Mouse (Mus musculus): ENCODE results near the gene Gsdme. TPM values are rescaled to one million over a fixed set of nuclear protein-coding genes. Genes with fewer than 3 reads are reported as not detected.
A peak's percentile ranks its signal among the peaks of the same experiment; 100 is the strongest.

The Gsdme gene
- total and polyA plus RNA-seq, 2 experiments from 2014 or later, result 29.4 TPM; not detected in 1

DNA sequence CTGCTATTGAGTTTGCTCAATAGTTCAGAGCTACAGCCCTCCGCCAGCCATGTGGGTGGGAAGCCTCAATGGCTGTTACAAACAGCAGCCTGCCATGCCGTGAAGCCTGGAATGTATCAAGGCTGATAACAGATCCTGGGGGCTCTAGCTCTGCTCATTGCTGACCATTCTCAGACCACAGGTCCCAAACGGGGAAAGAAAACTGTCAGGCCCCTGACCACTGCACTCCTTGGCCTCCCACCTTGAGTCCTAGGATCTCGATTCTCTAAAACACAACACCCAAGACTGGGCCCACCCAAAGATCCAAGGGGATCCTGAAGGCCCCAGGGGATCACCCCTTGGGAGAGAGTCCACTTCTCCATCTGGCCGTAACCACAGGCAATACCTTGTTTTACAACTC lies 41.3 kb downstream of the Gsdme start:
- Histone ChIP-seq H3K27me3 (ENCODE audit: control insufficient read depth, insufficient read depth, low read length) (no peaks in the 10 kb centered on the region), H3K27ac (ENCODE audit: low read depth) (no peak overlapping the region), H3K4me3 (ENCODE audit: low read depth, low read length) (no peak overlapping the region), H3K4me1 (ENCODE audit: control insufficient read depth, insufficient read depth) (no peaks in the 10 kb centered on the region), H3K36me3 (replicated peaks; ENCODE audit: control insufficient read depth, insufficient read depth, low read length) (no peaks in the 10 kb centered on the region), H3K4me2 (ENCODE audit: low read depth, low read length) (no peak overlapping the region), H3K9me3 (replicated peaks; ENCODE audit: control insufficient read depth, low read length) (no peaks in the 10 kb centered on the region), H3K9ac (replicated peaks; ENCODE audit: low read depth, low read length) (no peak overlapping the region)
- no peak for TF ChIP-seq CTCF (IDR thresholded peaks at IDR 0.05; ENCODE audit: low read depth)
- WGBS, result 59% methylated on average over 5 of the region's 5 CpGs
- DNase-seq (ENCODE audit: low spot score) (no peak), ATAC-seq (ENCODE audit: insufficient read depth, low read depth) (no peak)

DNA sequence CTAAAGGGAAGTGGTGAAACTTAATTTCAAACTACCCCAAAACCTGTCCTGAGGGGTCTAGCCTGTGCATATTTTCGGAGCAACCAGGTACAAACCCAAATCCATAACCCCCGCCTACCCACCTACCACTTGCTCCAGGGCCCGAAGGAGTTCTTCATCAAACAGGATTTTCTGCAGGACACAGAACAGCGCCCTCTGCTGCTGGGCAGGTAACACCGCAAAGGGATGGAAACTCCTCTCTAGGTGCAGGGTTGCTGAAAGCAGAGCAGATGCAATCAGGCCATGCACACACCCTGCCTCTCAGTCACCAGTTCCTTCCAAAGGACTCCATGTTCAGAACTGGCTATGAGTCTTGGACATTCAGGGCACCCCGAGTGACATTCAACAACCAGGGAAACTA lies 42.8 kb downstream of the Gsdme start:
- WGBS, result 41% methylated on average over 6 of the region's 6 CpGs

GRCm38 (mm10) chr6:50219066-50219465 lies 44.6 kb downstream of the Gsdme start:
- TF ChIP-seq CTCF (IDR thresholded peaks at IDR 0.05; ENCODE audit: low read depth), result no peak
- no peak for TF ChIP-seq EP300 (IDR thresholded peaks at IDR 0.05; ENCODE audit: low read depth)
- no peaks in the 10 kb centered on the region for H3K9me3 ChIP-seq (replicated peaks; ENCODE audit: control insufficient read depth, low read length)
- 80% methylated on average over 6 of the region's 6 CpGs for WGBS

More for the DNA sequence above, 42.8 kb downstream of the Gsdme start:
- Histone ChIP-seq H3K27me3 (ENCODE audit: control insufficient read depth, insufficient read depth, low read length) (no peaks in the 10 kb centered on the region), H3K4me1 (ENCODE audit: control insufficient read depth, insufficient read depth) (no peaks in the 10 kb centered on the region), H3K4me2 (ENCODE audit: low read depth, low read length) (no peak overlapping the region), H3K9me3 (replicated peaks; ENCODE audit: control insufficient read depth, low read length) (no peaks in the 10 kb centered on the region), H3K4me3 (ENCODE audit: low read depth, low read length) (no peak overlapping the region), H3K27ac (ENCODE audit: low read depth) (no peak overlapping the region), H3K36me3 (replicated peaks; ENCODE audit: control insufficient read depth, insufficient read depth, low read length) (no peaks in the 10 kb centered on the region), H3K9ac (replicated peaks; ENCODE audit: low read depth, low read length) (no peak overlapping the region)
- ATAC-seq (ENCODE audit: insufficient read depth, low read depth), result no peak
- DNase-seq (ENCODE audit: low spot score), result no peak
- TF ChIP-seq EP300 (IDR thresholded peaks at IDR 0.05; ENCODE audit: low read depth) (no peak), CTCF (IDR thresholded peaks at IDR 0.05; ENCODE audit: low read depth) (peak; percentile 76)

DNA sequence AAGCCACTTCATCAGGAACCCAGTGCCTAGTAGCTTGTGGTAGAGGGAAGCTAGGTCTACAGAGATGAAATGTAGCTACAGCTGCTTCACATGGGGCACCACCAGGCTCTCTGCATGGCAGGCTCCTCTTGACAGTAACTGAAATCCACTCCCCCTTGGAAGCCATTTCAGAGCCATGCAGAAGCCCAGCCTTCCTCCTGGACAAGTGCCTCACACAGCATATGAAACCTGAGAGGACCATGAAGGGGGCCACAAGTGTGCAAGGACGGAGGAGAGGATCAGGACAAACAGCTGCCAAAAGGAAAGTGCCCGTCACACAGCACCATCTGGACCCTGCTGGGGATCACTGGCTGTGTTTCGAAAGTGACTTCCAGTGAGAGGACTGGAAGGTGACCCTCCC lies 45.0 kb downstream of the Gsdme start:
- no peaks in the 10 kb centered on the region for H3K36me3 ChIP-seq (replicated peaks; ENCODE audit: control insufficient read depth, insufficient read depth, low read length)
- H3K27me3 ChIP-seq (ENCODE audit: control insufficient read depth, insufficient read depth, low read length), result no peaks in the 10 kb centered on the region
- no peak overlapping the region for H3K4me3 ChIP-seq (ENCODE audit: low read depth, low read length)
- no peak overlapping the region for H3K27ac ChIP-seq (ENCODE audit: low read depth)
- WGBS, result 51% methylated on average over 3 of the region's 3 CpGs
- peaks cover 7% of the 10 kb centered on the region for H3K4me1 ChIP-seq (ENCODE audit: control insufficient read depth, insufficient read depth)
- ATAC-seq (ENCODE audit: insufficient read depth, low read depth), result no peak
- H3K4me2 ChIP-seq (ENCODE audit: low read depth, low read length), result no peak overlapping the region
- TF ChIP-seq EP300 (IDR thresholded peaks at IDR 0.05; ENCODE audit: low read depth) (no peak), CTCF (IDR thresholded peaks at IDR 0.05; ENCODE audit: low read depth) (no peak)
- H3K9ac ChIP-seq (replicated peaks; ENCODE audit: low read depth, low read length), result no peak overlapping the region
- no peak for DNase-seq (ENCODE audit: low spot score)
- no peaks in the 10 kb centered on the region for H3K9me3 ChIP-seq (replicated peaks; ENCODE audit: control insufficient read depth, low read length)

More at GRCm38 (mm10) chr6:50219066-50219465, 44.6 kb downstream of the Gsdme start:
- Histone ChIP-seq H3K36me3 (replicated peaks; ENCODE audit: control insufficient read depth, insufficient read depth, low read length) (no peaks in the 10 kb centered on the region), H3K4me3 (ENCODE audit: low read depth, low read length) (no peak overlapping the region), H3K9ac (replicated peaks; ENCODE audit: low read depth, low read length) (no peak overlapping the region), H3K4me2 (ENCODE audit: low read depth, low read length) (no peak overlapping the region), H3K27me3 (ENCODE audit: control insufficient read depth, insufficient read depth, low read length) (no peaks in the 10 kb centered on the region), H3K4me1 (ENCODE audit: control insufficient read depth, insufficient read depth) (peaks cover 7% of the 10 kb centered on the region), H3K27ac (ENCODE audit: low read depth) (no peak overlapping the region)
- ATAC-seq (ENCODE audit: insufficient read depth, low read depth) (no peak), DNase-seq (ENCODE audit: low spot score) (no peak)

- WGBS, result 83% methylated on average over 4 of the region's 4 CpGs
- Histone ChIP-seq H3K27ac (ENCODE audit: low read depth) (no peak overlapping the region), H3K4me1 (ENCODE audit: control insufficient read depth, insufficient read depth) (peaks cover 7% of the 10 kb centered on the region), H3K4me2 (ENCODE audit: low read depth, low read length) (no peak overlapping the region), H3K36me3 (replicated peaks; ENCODE audit: control insufficient read depth, insufficient read depth, low read length) (no peaks in the 10 kb centered on the region), H3K9ac (replicated peaks; ENCODE audit: low read depth, low read length) (no peak overlapping the region), H3K9me3 (replicated peaks; ENCODE audit: control insufficient read depth, low read length) (no peaks in the 10 kb centered on the region), H3K4me3 (ENCODE audit: low read depth, low read length) (no peak overlapping the region), H3K27me3 (ENCODE audit: control insufficient read depth, insufficient read depth, low read length) (no peaks in the 10 kb centered on the region)
- DNase-seq (ENCODE audit: low spot score) (no peak), ATAC-seq (ENCODE audit: insufficient read depth, low read depth) (no peak)
- TF ChIP-seq CTCF (IDR thresholded peaks at IDR 0.05; ENCODE audit: low read depth) (no peak), EP300 (IDR thresholded peaks at IDR 0.05; ENCODE audit: low read depth) (no peak)
Observed at GRCm38 (mm10) chr6:50215986-50216385, 47.7 kb downstream of the Gsdme start.

DNA sequence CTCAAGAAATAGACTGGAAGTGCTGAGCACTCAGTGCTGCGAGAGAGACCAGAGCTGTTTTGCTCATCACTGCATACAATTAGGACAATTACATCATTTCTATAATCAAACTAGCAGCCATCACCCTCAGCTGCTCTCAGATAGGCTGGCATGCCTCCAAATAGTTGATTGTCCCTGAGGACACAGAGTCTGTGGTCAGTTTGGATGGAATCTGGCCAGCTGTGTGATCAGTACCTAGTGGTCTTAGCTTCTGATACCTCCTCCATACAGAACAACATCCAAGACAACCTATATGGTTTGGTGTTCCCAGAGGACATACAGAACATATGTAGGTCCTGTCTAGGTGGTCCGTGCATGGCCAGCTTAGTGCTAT lies 48.3 kb downstream of the Gsdme start:
- Histone ChIP-seq H3K27ac (ENCODE audit: low read depth) (no peak overlapping the region), H3K4me3 (ENCODE audit: low read depth, low read length) (no peak overlapping the region), H3K36me3 (replicated peaks; ENCODE audit: control insufficient read depth, insufficient read depth, low read length) (no peaks in the 10 kb centered on the region), H3K4me2 (ENCODE audit: low read depth, low read length) (no peak overlapping the region), H3K9me3 (replicated peaks; ENCODE audit: control insufficient read depth, low read length) (no peaks in the 10 kb centered on the region), H3K27me3 (ENCODE audit: control insufficient read depth, insufficient read depth, low read length) (no peaks in the 10 kb centered on the region), H3K4me1 (ENCODE audit: control insufficient read depth, insufficient read depth) (peaks cover 7% of the 10 kb centered on the region), H3K9ac (replicated peaks; ENCODE audit: low read depth, low read length) (no peak overlapping the region)
- TF ChIP-seq CTCF (IDR thresholded peaks at IDR 0.05; ENCODE audit: low read depth) (no peak), EP300 (IDR thresholded peaks at IDR 0.05; ENCODE audit: low read depth) (no peak)
- ATAC-seq (ENCODE audit: insufficient read depth, low read depth), result peak; percentile 33; the same call in 1 of the 2 replicates
- WGBS, result 64% methylated on average over 2 of the region's 2 CpGs
- DNase-seq (ENCODE audit: low spot score), result no peak
